Mouse (Mus musculus) megakaryocyte, embryonic 14.5 days (primary cell): ENCODE data around the gene Map3k12.

Experiments used
- FLI1 ChIP-seq: IDR thresholded peaks from 2 replicates; pipeline ENCODE4 v1.6.1; 2012; ENCODE audit warnings: low read length, inconsistent platforms, mixed read lengths
- GATA1 ChIP-seq: IDR thresholded peaks from 3 replicates; pipeline ENCODE4 v1.6.1; 2012; ENCODE audit warnings: mixed read lengths, low read length, inconsistent platforms, borderline replicate concordance

GRCm38 (mm10) chr15:102470605-102471294, 46.1 kb downstream of the Map3k12 start:
- TF ChIP-seq GATA1 (no peak), FLI1 (no peak)
